Mouse (Mus musculus): Measurements from ENCODE around the gene Sh2b3.

Gene Sh2b3

GRCm38 (mm10) chr5:121815067-121815466, 22.4 kb downstream of the Sh2b3 start:
- in situ Hi-C loops (cut with MboI; ENCODE audit: low pct_unique_long_range_greater_than_20kb in 1 of 2, low sequenced_read_pairs in 2 of 2, unreplicated experiment in 1 of 2), result no loop called here

GRCm38 (mm10) chr5:121813744-121814143, 23.7 kb downstream of the Sh2b3 start:
- in situ Hi-C loops (cut with MboI; ENCODE audit: low pct_unique_long_range_greater_than_20kb in 1 of 2, low sequenced_read_pairs in 2 of 2, unreplicated experiment in 1 of 2), result no loop called here

GRCm38 (mm10) chr5:121812526-121813243, 24.8 kb downstream of the Sh2b3 start:
- in situ Hi-C loops (cut with MboI; ENCODE audit: low pct_unique_long_range_greater_than_20kb in 1 of 2, low sequenced_read_pairs in 2 of 2, unreplicated experiment in 1 of 2), result no loop called here

- in situ Hi-C loops (cut with MboI; ENCODE audit: low pct_unique_long_range_greater_than_20kb in 1 of 2, low sequenced_read_pairs in 2 of 2, unreplicated experiment in 1 of 2), result no loop called here
These were observed 25.9 kb downstream of the Sh2b3 start for GRCm38 (mm10) chr5:121811485-121811931.

GRCm38 (mm10) chr5:121810331-121811151, 26.9 kb downstream of the Sh2b3 start:
- in situ Hi-C loops (cut with MboI; ENCODE audit: low pct_unique_long_range_greater_than_20kb in 1 of 2, low sequenced_read_pairs in 2 of 2, unreplicated experiment in 1 of 2), result no loop called here

GRCm38 (mm10) chr5:121809667-121810224, 27.7 kb downstream of the Sh2b3 start:
- in situ Hi-C loops (cut with MboI; ENCODE audit: low pct_unique_long_range_greater_than_20kb in 1 of 2, low sequenced_read_pairs in 2 of 2, unreplicated experiment in 1 of 2), result no loop called here

- in situ Hi-C loops (cut with MboI; ENCODE audit: low pct_unique_long_range_greater_than_20kb in 1 of 2, low sequenced_read_pairs in 2 of 2, unreplicated experiment in 1 of 2), result no loop called here
These were observed 29.2 kb downstream of the Sh2b3 start for GRCm38 (mm10) chr5:121808202-121808601.

- in situ Hi-C loops (cut with MboI; ENCODE audit: low pct_unique_long_range_greater_than_20kb in 1 of 2, low sequenced_read_pairs in 2 of 2, unreplicated experiment in 1 of 2), result no loop called here
These were observed 30.3 kb downstream of the Sh2b3 start for GRCm38 (mm10) chr5:121807186-121807585.

GRCm38 (mm10) chr5:121798447-121798846, 39.0 kb downstream of the Sh2b3 start:
- in situ Hi-C loops (cut with MboI; ENCODE audit: low pct_unique_long_range_greater_than_20kb in 1 of 2, low sequenced_read_pairs in 2 of 2, unreplicated experiment in 1 of 2), result no loop called here

GRCm38 (mm10) chr5:121795800-121796199, 41.6 kb downstream of the Sh2b3 start:
- in situ Hi-C loops (cut with MboI; ENCODE audit: low pct_unique_long_range_greater_than_20kb in 1 of 2, low sequenced_read_pairs in 2 of 2, unreplicated experiment in 1 of 2), result no loop called here

- in situ Hi-C loops (cut with MboI; ENCODE audit: low pct_unique_long_range_greater_than_20kb in 1 of 2, low sequenced_read_pairs in 2 of 2, unreplicated experiment in 1 of 2), result no loop called here
These were observed 46.4 kb downstream of the Sh2b3 start for GRCm38 (mm10) chr5:121791026-121791425.

- in situ Hi-C loops (cut with MboI; ENCODE audit: low pct_unique_long_range_greater_than_20kb in 1 of 2, low sequenced_read_pairs in 2 of 2, unreplicated experiment in 1 of 2), result no loop called here
These were observed 53.5 kb downstream of the Sh2b3 start for GRCm38 (mm10) chr5:121783862-121784500.

- in situ Hi-C loops (cut with MboI; ENCODE audit: low pct_unique_long_range_greater_than_20kb in 1 of 2, low sequenced_read_pairs in 2 of 2, unreplicated experiment in 1 of 2), result no loop called here
These were observed 55.0 kb downstream of the Sh2b3 start for GRCm38 (mm10) chr5:121782467-121782866.

- in situ Hi-C loops (cut with MboI; ENCODE audit: low pct_unique_long_range_greater_than_20kb in 1 of 2, low sequenced_read_pairs in 2 of 2, unreplicated experiment in 1 of 2), result no loop called here
These were observed 57.3 kb downstream of the Sh2b3 start for GRCm38 (mm10) chr5:121780180-121780579.

GRCm38 (mm10) chr5:121778485-121779119, 58.8 kb downstream of the Sh2b3 start:
- in situ Hi-C loops (cut with MboI; ENCODE audit: low pct_unique_long_range_greater_than_20kb in 1 of 2, low sequenced_read_pairs in 2 of 2, unreplicated experiment in 1 of 2), result no loop called here

GRCm38 (mm10) chr5:121771611-121772010, 65.8 kb downstream of the Sh2b3 start:
- in situ Hi-C loops (cut with MboI; ENCODE audit: low pct_unique_long_range_greater_than_20kb in 1 of 2, low sequenced_read_pairs in 2 of 2, unreplicated experiment in 1 of 2), result no loop called here

- in situ Hi-C loops (cut with MboI; ENCODE audit: low pct_unique_long_range_greater_than_20kb in 1 of 2, low sequenced_read_pairs in 2 of 2, unreplicated experiment in 1 of 2), result no loop called here
These were observed 67.6 kb downstream of the Sh2b3 start for GRCm38 (mm10) chr5:121769827-121770226.

GRCm38 (mm10) chr5:121767564-121767963, 69.9 kb downstream of the Sh2b3 start:
- in situ Hi-C loops (cut with MboI; ENCODE audit: low pct_unique_long_range_greater_than_20kb in 1 of 2, low sequenced_read_pairs in 2 of 2, unreplicated experiment in 1 of 2), result no loop called here
